Mouse (Mus musculus): ENCODE data around the gene Rcn2. TPM values are rescaled to one million over a fixed set of nuclear protein-coding genes. Genes with fewer than 3 reads are reported as not detected.
A peak's percentile ranks its signal among the peaks of the same experiment; 100 is the strongest.

The Rcn2 gene
- polyA plus RNA-seq, 1 experiment from 2014 or later = 27.1 TPM

DNA sequence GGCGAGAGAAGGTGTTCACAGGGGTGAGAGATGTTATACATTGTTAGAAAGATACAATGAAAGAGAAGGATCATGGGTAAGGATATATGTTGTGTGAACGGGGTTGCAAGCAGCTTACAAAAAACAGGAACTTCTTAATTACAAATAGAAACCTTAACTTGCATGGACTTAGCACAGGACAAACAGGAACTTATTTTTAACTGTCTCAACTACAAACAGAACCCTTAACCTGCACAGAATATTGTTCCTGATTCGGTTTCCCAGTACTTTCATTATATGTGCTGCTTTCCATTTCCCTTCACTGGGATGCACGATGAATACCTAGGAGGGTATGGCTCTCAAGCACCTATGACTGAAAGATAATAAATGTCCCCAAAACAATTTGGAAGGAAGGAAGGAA lies 26.3 kb downstream of the Rcn2 start:
- 53% methylated on average over 4 of the region's 4 CpGs for WGBS (ENCODE audit: insufficient replicate concordance)
- Histone ChIP-seq H3K27me3 (no peaks in the 10 kb centered on the region), H3K4me3 (replicated peaks) (no peak overlapping the region), H3K4me1 (replicated peaks) (no peaks in the 10 kb centered on the region), H3K9ac (no peak overlapping the region), H3K9me3 (replicated peaks) (no peaks in the 10 kb centered on the region), H3K27ac (replicated peaks) (no peak overlapping the region), H3K36me3 (replicated peaks) (no peaks in the 10 kb centered on the region), H3K4me2 (no peak overlapping the region)
- no peak for ATAC-seq (ENCODE audit: insufficient read depth)

DNA sequence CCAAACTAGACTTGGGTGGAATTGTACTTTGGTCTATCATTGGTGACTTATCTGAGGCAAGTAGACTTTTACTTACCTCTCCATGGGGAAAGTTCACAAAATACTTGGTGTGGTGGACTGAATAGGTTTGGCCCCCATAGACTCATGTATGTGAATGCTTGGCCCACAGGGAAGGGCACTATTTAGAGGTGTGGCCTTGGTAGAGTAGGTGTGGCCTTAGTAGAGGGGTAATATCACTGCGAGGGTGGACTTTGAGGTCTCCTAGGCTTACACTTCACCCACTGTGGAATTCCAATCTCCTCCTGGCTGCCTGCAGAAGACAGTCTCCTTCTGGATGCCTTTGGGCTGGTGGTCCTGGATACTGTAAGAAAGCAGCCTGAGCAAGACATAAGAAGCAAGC lies 27.0 kb downstream of the Rcn2 start:
- ATAC-seq (ENCODE audit: insufficient read depth) = no peak
- H3K4me1 ChIP-seq (replicated peaks) = no peaks in the 10 kb centered on the region
- 72% methylated on average over 1 of the region's 1 CpGs for WGBS (ENCODE audit: insufficient replicate concordance)

DNA sequence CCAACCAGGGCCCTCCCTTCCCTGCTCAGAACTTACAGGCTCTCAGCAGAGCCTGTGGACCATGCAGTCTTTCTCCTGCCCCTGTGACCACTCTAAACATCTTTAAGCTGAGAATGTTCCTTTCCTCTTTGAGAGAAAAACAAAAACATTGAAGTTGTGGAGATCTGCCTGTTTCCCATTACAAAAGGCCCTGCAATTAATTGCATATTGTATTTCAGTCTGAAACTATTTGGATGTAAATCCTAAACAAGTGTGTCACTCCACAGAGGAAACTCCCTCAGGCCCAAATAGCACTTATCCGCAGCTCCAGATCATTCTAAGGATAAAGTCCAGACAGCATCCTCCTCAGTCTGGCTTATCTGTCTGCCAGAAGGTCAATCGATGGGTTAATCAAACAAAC lies 31.2 kb downstream of the Rcn2 start:
- H3K27ac ChIP-seq (replicated peaks) = no peak overlapping the region
- H3K36me3 ChIP-seq (replicated peaks) = no peaks in the 10 kb centered on the region
- H3K4me3 ChIP-seq (replicated peaks) = no peak overlapping the region
- ATAC-seq (ENCODE audit: insufficient read depth) = no peak
- no peak overlapping the region for H3K4me2 ChIP-seq
- H3K27me3 ChIP-seq = no peaks in the 10 kb centered on the region
- H3K4me1 ChIP-seq (replicated peaks) = peaks cover 11% of the 10 kb centered on the region
- WGBS (ENCODE audit: insufficient replicate concordance) = 45% methylated on average over 2 of the region's 2 CpGs
- no peaks in the 10 kb centered on the region for H3K9me3 ChIP-seq (replicated peaks)
- H3K9ac ChIP-seq = no peak overlapping the region

More for the DNA sequence above, 27.0 kb downstream of the Rcn2 start:
- H3K4me2 ChIP-seq = no peak overlapping the region
- no peaks in the 10 kb centered on the region for H3K27me3 ChIP-seq
- H3K36me3 ChIP-seq (replicated peaks) = no peaks in the 10 kb centered on the region
- H3K9ac ChIP-seq = no peak overlapping the region
- no peak overlapping the region for H3K4me3 ChIP-seq (replicated peaks)
- no peak overlapping the region for H3K27ac ChIP-seq (replicated peaks)
- no peaks in the 10 kb centered on the region for H3K9me3 ChIP-seq (replicated peaks)

DNA sequence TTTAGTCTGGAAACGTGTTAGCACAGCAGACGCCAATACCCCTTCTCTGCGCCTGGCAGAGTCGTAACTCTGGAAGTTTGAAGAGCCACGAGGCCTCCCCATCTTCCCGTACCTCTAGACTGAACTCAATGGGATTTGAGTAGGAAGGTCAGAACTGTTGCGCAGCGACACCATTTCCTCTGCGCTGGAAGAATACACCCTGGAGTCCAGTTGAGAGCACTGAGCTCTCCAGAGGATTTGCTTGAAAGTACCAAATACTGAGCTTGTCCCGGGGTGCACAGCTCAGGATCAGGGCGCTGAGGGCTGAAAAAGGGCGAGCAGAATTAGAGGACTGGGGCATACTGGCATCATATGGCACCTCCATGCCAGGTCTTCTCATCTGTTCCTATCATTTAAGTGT lies 33.2 kb downstream of the Rcn2 start:
- H3K4me2 ChIP-seq = no peak overlapping the region
- H3K4me1 ChIP-seq (replicated peaks) = peaks cover 11% of the 10 kb centered on the region
- ATAC-seq (ENCODE audit: insufficient read depth) = no peak
- H3K36me3 ChIP-seq (replicated peaks) = no peaks in the 10 kb centered on the region
- H3K27ac ChIP-seq (replicated peaks) = no peak overlapping the region
- H3K27me3 ChIP-seq = no peaks in the 10 kb centered on the region
- no peak overlapping the region for H3K9ac ChIP-seq
- no peaks in the 10 kb centered on the region for H3K9me3 ChIP-seq (replicated peaks)
- no peak overlapping the region for H3K4me3 ChIP-seq (replicated peaks)
- 78% methylated on average over 12 of the region's 12 CpGs for WGBS (ENCODE audit: insufficient replicate concordance)

DNA sequence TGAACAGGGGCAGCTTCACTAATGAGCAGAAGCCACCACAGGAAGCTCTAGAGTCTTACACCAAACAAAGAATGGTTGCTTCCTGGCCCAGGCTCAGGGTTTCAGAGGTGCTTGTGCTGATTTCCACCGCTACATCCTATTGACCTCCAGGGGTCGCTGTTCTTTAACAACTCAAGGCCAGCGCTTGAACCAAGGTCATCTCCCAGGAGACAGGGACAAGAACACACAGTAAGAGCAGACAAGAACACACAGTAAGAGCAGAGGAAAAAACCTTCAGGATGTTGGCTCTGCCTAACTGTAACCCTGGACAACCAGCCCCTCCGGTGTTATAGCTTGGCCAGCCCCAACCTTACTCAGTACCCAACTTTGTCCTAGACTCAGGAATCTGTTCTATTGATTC lies 33.6 kb downstream of the Rcn2 start:
- H3K4me1 ChIP-seq (replicated peaks) = peaks cover 11% of the 10 kb centered on the region
- H3K9ac ChIP-seq = no peak overlapping the region
- no peaks in the 10 kb centered on the region for H3K27me3 ChIP-seq
- no peak overlapping the region for H3K4me3 ChIP-seq (replicated peaks)
- H3K36me3 ChIP-seq (replicated peaks) = no peaks in the 10 kb centered on the region
- no peak overlapping the region for H3K4me2 ChIP-seq
- no peaks in the 10 kb centered on the region for H3K9me3 ChIP-seq (replicated peaks)
- ATAC-seq (ENCODE audit: insufficient read depth) = no peak
- 7% methylated on average over 4 of the region's 4 CpGs for WGBS (ENCODE audit: insufficient replicate concordance)
- no peak overlapping the region for H3K27ac ChIP-seq (replicated peaks)

DNA sequence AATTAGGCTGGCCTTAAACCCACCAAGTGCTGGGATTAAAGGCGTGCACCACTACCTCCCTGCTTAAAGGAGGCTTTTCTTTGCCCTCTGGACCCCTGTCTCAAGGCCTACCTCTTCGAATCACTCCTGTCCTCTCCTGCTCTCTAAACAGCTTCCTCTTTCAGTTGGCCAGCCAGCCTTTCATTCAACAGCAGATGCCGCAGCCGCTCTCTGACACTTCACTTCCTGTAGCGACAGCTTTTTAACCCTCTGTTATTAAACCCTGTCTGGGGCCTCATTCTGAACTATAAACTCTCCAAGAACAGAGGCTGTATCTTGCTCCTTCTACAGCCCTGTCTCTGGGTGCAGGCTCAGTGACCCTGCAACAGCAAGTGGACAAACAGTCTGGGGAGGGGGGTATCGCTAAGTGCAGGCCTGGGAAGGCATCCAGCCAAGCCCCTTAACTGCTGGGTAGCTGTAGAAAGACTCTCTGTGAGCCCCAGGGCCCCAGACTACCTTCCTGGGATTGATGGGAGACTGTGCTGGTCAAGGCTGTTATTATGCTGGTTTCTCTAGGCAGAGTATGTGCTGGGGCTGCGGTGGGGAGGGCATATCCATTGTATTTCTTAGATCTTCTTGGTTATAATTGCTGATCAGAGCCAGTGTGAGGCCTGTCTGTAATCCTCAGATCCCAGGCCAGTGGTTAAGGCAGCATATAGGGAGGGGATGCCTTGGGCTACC lies 34.4 kb downstream of the Rcn2 start:
- no peak for ATAC-seq (ENCODE audit: insufficient read depth)
- Histone ChIP-seq H3K4me3 (replicated peaks) (no peak overlapping the region), H3K4me1 (replicated peaks) (peaks cover 11% of the 10 kb centered on the region), H3K27ac (replicated peaks) (0 out of 2 replicates have a peak overlapping the region, but pooled peaks have one; percentile 51), H3K27me3 (no peaks in the 10 kb centered on the region), H3K36me3 (replicated peaks) (no peaks in the 10 kb centered on the region), H3K4me2 (no peak overlapping the region), H3K9me3 (replicated peaks) (no peaks in the 10 kb centered on the region), H3K9ac (no peak overlapping the region)
- 17% methylated on average over 7 of the region's 7 CpGs for WGBS (ENCODE audit: insufficient replicate concordance)

DNA sequence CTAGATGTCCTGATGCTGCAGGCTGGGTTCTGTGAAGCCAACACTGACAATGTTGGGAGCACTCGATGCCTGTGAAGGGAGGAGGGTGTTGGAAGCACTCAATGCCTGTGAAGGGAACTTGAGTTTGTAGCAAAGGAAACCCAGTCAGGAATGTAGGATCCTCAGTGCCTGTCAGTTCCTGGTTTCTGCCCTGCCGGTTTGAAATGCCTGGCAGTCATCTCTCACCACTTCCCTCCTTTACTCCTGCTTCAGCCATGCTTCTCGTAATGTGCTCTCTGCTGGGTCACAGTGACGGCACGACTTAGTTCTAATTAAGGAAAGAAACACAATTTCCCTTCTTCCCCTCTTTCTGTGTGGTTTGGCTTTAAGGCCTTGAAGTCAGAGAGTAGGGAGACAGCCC lies 37.9 kb downstream of the Rcn2 start:
- Histone ChIP-seq H3K4me1 (replicated peaks) (peaks cover 11% of the 10 kb centered on the region), H3K9ac (no peak overlapping the region), H3K9me3 (replicated peaks) (no peaks in the 10 kb centered on the region), H3K27ac (replicated peaks) (no peak overlapping the region), H3K4me2 (no peak overlapping the region), H3K4me3 (replicated peaks) (no peak overlapping the region), H3K27me3 (no peaks in the 10 kb centered on the region), H3K36me3 (replicated peaks) (no peaks in the 10 kb centered on the region)
- 37% methylated on average over 5 of the region's 5 CpGs for WGBS (ENCODE audit: insufficient replicate concordance)
- ATAC-seq (ENCODE audit: insufficient read depth) = no peak

DNA sequence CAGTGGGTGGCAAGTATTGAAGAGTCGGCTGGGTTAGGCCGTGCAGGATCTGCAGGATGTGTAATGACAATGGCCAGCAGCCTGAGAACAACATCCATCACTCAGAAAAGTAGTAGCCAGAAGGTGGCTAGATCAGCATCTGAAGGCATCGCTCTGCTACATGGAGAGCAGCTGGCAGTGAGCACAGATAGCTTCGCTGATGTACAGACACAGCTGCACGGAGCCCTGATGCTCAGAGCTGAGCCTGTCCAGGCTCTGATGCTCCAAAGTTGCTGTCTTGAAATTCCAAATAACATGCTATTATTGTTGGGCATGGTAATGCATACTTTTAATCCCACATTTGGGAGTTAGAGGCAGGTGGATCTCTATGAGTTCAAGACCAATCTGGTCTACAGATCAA lies 44.9 kb downstream of the Rcn2 start:
- no peak overlapping the region for H3K9ac ChIP-seq
- no peaks in the 10 kb centered on the region for H3K9me3 ChIP-seq (replicated peaks)
- no peak for ATAC-seq (ENCODE audit: insufficient read depth)
- no peak overlapping the region for H3K4me3 ChIP-seq (replicated peaks)
- no peaks in the 10 kb centered on the region for H3K27me3 ChIP-seq
- H3K36me3 ChIP-seq (replicated peaks) = no peaks in the 10 kb centered on the region
- H3K4me2 ChIP-seq = no peak overlapping the region
- H3K27ac ChIP-seq (replicated peaks) = no peak overlapping the region
- 59% methylated on average over 5 of the region's 5 CpGs for WGBS (ENCODE audit: insufficient replicate concordance)
- H3K4me1 ChIP-seq (replicated peaks) = no peaks in the 10 kb centered on the region

DNA sequence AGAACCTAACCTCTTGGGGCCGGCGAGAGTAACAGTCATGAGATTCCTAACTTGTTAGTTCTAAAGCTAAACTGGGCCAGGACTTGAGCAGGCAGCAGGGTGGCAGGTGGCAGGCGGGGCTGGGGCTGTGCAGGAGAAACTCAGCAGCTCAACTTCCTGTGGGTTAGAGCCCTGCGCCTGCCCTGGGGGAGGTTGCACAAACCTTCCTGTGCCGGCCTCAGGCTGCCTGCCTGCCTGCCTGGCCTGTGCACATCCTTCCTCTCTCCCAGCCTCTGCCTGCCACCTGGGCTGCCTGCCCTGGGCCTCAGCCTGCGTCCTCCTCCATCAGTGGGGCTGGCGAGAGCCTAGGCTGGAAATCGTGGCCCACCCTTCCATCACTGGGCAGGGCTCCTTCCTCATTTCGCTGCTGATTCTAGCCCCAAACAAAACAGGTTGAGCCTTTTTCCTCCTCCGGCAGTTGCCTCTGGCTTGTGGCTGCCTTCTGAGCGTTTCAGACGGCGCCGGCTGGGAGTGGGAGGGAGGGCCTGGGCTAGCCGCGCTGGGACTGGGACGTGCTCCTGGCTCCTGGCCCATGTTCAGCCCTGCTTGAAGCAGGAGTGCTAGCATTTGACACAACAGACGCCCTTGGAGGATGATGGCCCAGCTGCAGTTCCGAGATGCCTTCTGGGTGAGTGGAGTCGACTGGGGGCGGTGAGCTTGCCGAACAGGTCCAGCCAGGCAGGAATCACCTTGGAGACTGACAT lies 48.3 kb downstream of the Rcn2 start, which contains the start of gene Pstpip1:
Gene Pstpip1, plus strand, starts transcription at position 185 of the 743 bp plus-strand sequence.
- Histone ChIP-seq H3K27me3 (no peaks in the 10 kb centered on the region), H3K4me2 (0 out of 2 replicates have a peak within 1 kb of the TSS, but pooled peaks have one; percentile 18), H3K9ac (peak within 1 kb of the TSS; percentile 6; the same call in 1 of the 2 replicates), H3K36me3 (replicated peaks) (no peaks in the 10 kb centered on the region), H3K27ac (replicated peaks) (peak within 1 kb of the TSS; percentile 29; the same call in 1 of the 2 replicates), H3K9me3 (replicated peaks) (no peaks in the 10 kb centered on the region), H3K4me3 (replicated peaks) (peak within 1 kb of the TSS; percentile 42), H3K4me1 (replicated peaks) (no peaks in the 10 kb centered on the region)
- 0 out of 2 replicates have a peak, but pooled peaks have one; percentile 40 for ATAC-seq (ENCODE audit: insufficient read depth)
- WGBS (ENCODE audit: insufficient replicate concordance) = 12% methylated on average over 22 of the region's 22 CpGs

DNA sequence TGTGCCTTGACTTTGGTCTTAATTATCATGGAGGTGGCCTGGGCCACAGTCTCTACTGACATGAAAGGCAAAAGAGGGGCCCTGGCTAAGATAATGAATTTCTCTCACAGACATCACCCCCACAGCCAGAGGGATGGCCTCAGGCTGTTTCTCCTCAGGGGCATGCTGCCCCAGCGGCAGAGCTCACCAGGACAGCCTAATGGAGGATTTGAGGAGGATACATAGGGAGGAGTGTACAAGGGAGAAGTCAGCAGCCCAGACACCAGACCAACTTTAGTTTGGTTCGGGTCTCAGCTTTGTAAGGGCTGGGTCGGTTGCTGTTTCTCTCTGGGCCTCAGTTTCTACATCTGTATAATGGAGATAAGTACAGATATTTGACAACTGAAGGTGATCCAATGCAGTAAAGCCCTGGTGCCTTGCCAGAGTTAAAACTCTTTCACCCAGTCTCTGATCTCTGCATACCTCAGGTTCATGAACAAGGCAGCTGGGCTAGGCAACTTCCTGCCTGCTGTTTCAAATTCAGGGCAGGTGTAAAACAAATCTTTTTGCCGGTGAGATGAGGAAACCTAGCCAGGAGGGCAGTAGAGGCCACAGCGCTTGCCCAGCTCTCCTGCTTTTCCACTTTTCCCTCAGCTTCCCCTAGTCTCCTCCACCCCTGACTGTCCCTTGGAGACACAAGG lies 49.0 kb downstream of the Rcn2 start:
- H3K4me1 ChIP-seq (replicated peaks) = no peaks in the 10 kb centered on the region
- no peaks in the 10 kb centered on the region for H3K36me3 ChIP-seq (replicated peaks)
- peak overlapping the region; percentile 42 for H3K4me3 ChIP-seq (replicated peaks)
- peak overlapping the region; percentile 6; the same call in 1 of the 2 replicates for H3K9ac ChIP-seq
- no peaks in the 10 kb centered on the region for H3K9me3 ChIP-seq (replicated peaks)
- peak overlapping the region; percentile 36; the same call in 1 of the 2 replicates for H3K4me2 ChIP-seq
- ATAC-seq (ENCODE audit: insufficient read depth) = no peak
- H3K27me3 ChIP-seq = no peaks in the 10 kb centered on the region
- 27% methylated on average over 5 of the region's 5 CpGs for WGBS (ENCODE audit: insufficient replicate concordance)
- H3K27ac ChIP-seq (replicated peaks) = peak overlapping the region; percentile 29; the same call in 1 of the 2 replicates

DNA sequence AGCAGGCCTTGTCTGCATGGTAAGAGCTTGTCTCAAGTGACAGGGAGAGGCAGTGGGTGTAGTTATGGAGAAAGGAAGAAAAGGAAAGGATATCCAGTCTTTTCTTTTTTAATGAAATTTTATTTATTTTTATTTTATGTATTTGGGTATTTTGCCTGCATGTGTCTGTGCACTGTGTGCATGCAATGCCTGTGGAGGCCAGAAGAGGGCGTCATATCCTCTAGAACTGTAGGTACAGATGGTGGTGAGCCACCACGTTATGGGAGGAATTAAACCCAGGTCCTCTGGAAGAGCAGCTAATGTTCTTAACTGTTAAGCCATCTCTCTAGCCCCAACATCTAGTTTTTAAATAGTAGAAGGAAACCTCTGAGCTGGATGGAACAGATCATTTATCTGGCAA lies 50.5 kb downstream of the Rcn2 start:
- no peaks in the 10 kb centered on the region for H3K4me1 ChIP-seq (replicated peaks)
- H3K4me3 ChIP-seq (replicated peaks) = peak overlapping the region; percentile 42
- no peak overlapping the region for H3K9ac ChIP-seq
- 29% methylated on average over 2 of the region's 2 CpGs for WGBS (ENCODE audit: insufficient replicate concordance)
- no peak overlapping the region for H3K27ac ChIP-seq (replicated peaks)
- H3K9me3 ChIP-seq (replicated peaks) = no peaks in the 10 kb centered on the region
- no peaks in the 10 kb centered on the region for H3K27me3 ChIP-seq
- peak overlapping the region; percentile 36 for H3K4me2 ChIP-seq
- no peak for ATAC-seq (ENCODE audit: insufficient read depth)
- no peaks in the 10 kb centered on the region for H3K36me3 ChIP-seq (replicated peaks)

Data from liver, embryonic 15.5 days (tissue).